9 mouse cellular contexts compared by ENCODE assay signal in the genomic region with DNA sequence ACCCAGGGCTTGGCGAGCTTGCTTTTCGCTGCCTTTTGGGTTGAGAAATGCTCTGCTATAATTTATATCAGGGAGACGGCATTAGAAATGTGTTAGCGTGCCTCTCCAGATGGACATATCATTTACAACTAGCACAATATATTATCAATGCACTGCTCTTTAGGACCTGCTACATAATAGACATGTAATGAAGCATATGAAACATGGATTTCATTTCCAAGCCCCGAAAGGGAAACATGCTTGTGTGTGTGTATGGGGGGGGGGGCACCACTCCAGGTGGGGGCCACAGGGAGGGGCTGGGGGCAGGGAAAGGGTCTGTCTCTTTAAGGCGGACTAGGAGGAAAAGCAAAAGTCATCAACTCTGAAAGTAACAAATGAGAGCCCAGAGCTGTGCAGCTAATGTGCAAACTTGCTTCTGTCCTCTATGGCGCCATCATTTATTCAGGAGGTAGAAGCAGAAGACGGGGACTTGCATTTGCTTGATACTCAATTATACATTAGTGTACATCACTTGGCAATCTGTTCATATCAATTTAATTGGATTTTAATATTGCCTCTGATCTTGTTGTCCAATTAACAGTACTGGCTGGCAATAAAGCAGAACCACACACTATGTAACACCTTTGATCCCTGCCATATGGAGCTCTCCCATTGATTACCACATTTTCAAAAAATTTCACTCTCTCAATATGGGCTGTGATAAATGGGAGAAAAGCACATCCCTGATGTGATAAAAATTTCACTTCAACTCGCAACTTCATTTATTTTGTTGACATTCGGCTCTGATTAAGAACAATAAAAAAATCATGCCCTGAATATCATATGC.
DNase-seq lines count a peak whose midpoint lies in the region; ATAC-seq lines count a peak whose summit lies in the region.
"Had no signal": no experiment of that assay in that cellular context is flagged by ENCODE, and none has a peak within 500 bp of the region (broad histone marks: within the 10 kb centered on the region; RNA-seq: fewer than 3 reads in every experiment).

No protein-coding gene starts in this region.

- ATAC-seq in embryonic facial prominence, embryonic 15.5 days (ENCODE audit: insufficient number of reproducible peaks, low FRiP score, low TSS enrichment, low read depth) = no peak
- ATAC-seq in hindbrain, embryonic 15.5 days (ENCODE audit: low FRiP score, low read depth) = peak; percentile 61
- peak; percentile 75 for ATAC-seq in midbrain, embryonic 15.5 days (replicated peaks)

- WGBS in embryonic facial prominence, embryonic 15.5 days = 50% methylated on average over 10 of the region's 10 CpGs
- 23% methylated on average over 10 of the region's 10 CpGs for WGBS in hindbrain, embryonic 15.5 days
- WGBS in midbrain, embryonic 15.5 days = 39% methylated on average over 10 of the region's 10 CpGs

- no peak overlapping the region for H3K4me3 ChIP-seq in embryonic facial prominence, embryonic 15.5 days (replicated peaks)
- H3K4me3 ChIP-seq in hindbrain, embryonic 15.5 days = no peak overlapping the region
- no peak overlapping the region for H3K4me3 ChIP-seq in midbrain, embryonic 15.5 days
- H3K4me3 ChIP-seq: liver, embryonic 15.5 days had no signal

- peak overlapping the region; percentile 32 for H3K4me2 ChIP-seq in embryonic facial prominence, embryonic 15.5 days (replicated peaks)
- H3K4me2 ChIP-seq in hindbrain, embryonic 15.5 days = peak overlapping the region; percentile 25
- H3K4me2 ChIP-seq in midbrain, embryonic 15.5 days = peak overlapping the region; percentile 20; the same call in 1 of the 2 replicates
- H3K4me2 ChIP-seq: liver, embryonic 15.5 days had no signal

- no peaks in the 10 kb centered on the region for H3K36me3 ChIP-seq in embryonic facial prominence, embryonic 15.5 days
- no peaks in the 10 kb centered on the region for H3K36me3 ChIP-seq in hindbrain, embryonic 15.5 days
- no peaks in the 10 kb centered on the region for H3K36me3 ChIP-seq in midbrain, embryonic 15.5 days (replicated peaks)
- H3K36me3 ChIP-seq: liver, embryonic 15.5 days had no signal

- H3K9me3 ChIP-seq in embryonic facial prominence, embryonic 15.5 days (replicated peaks) = no peaks in the 10 kb centered on the region
- H3K9me3 ChIP-seq in hindbrain, embryonic 15.5 days = no peaks in the 10 kb centered on the region
- H3K9me3 ChIP-seq in midbrain, embryonic 15.5 days = no peaks in the 10 kb centered on the region
- H3K9me3 ChIP-seq: liver, embryonic 15.5 days had no signal

- H3K9ac ChIP-seq in embryonic facial prominence, embryonic 15.5 days = no peak overlapping the region
- no peak overlapping the region; the same call in 1 of the 2 replicates for H3K9ac ChIP-seq in hindbrain, embryonic 15.5 days
- no peak overlapping the region for H3K9ac ChIP-seq in midbrain, embryonic 15.5 days
- H3K9ac ChIP-seq: liver, embryonic 15.5 days had no signal

- H3K27me3 ChIP-seq in embryonic facial prominence, embryonic 15.5 days = no peaks in the 10 kb centered on the region
- no peaks in the 10 kb centered on the region for H3K27me3 ChIP-seq in hindbrain, embryonic 15.5 days
- H3K27me3 ChIP-seq in midbrain, embryonic 15.5 days (replicated peaks) = no peaks in the 10 kb centered on the region; the same call in 1 of the 2 replicates
- H3K27me3 ChIP-seq: liver, embryonic 15.5 days had no signal

- DNase-seq in brain, embryonic 18.5 days (ENCODE audit: low read depth, low spot score) = peak; percentile 59
- DNase-seq in urinary bladder, postnatal 25 days (ENCODE audit: low spot score) = no peak
- DNase-seq in adrenal gland, postnatal 4 days (ENCODE audit: low spot score in 2 of 2) = no peak
- DNase-seq in heart, postnatal 4 days = no peak

- H3K27ac ChIP-seq in embryonic facial prominence, embryonic 15.5 days (replicated peaks) = peak overlapping the region; percentile 58
- peak overlapping the region; percentile 21 for H3K27ac ChIP-seq in hindbrain, embryonic 15.5 days (replicated peaks)
- peak overlapping the region; percentile 69 for H3K27ac ChIP-seq in midbrain, embryonic 15.5 days
- H3K27ac ChIP-seq: liver, embryonic 15.5 days; stomach, postnatal 0 days had no signal

- H3K4me1 ChIP-seq in embryonic facial prominence, embryonic 15.5 days = peaks cover 41% of the 10 kb centered on the region
- H3K4me1 ChIP-seq in hindbrain, embryonic 15.5 days (replicated peaks) = peaks cover 30% of the 10 kb centered on the region
- H3K4me1 ChIP-seq in midbrain, embryonic 15.5 days = peaks cover 28% of the 10 kb centered on the region
